ENCODE assay signal across 9 mouse cellular contexts in the genomic region with DNA sequence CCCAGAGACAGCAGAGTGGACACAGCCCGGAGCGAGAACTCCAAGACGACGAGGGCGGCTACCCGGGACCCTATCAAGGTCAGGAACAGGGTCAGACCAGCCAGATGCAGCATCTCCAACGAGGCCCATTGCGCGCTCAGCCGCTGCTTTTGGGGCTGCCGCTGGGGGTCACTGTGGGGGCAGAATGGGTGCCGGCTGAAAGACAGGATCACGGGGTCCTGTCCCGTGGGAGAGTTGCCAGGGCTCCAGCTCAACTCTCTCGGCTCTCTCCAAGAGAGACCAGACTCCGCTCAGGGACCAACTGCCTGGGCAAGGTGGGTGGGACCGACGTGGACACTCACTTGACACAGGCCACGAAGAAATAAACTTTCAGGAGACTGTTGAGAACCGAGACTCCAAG. TPM values are rescaled to one million over a fixed set of nuclear protein-coding genes. Genes with fewer than 3 reads are reported as not detected.
DNase-seq lines count a peak whose midpoint lies in the region; ATAC-seq and TF ChIP-seq lines count a peak whose summit lies in the region.
"Had no signal": no experiment of that assay in that cellular context is flagged by ENCODE, and none has a peak within 500 bp of the region (broad histone marks: within the 10 kb centered on the region; RNA-seq: fewer than 3 reads in every experiment).

No protein-coding gene starts in this region.

- no peak for ATAC-seq in cerebellum, adult (ENCODE audit: insufficient number of reproducible peaks, low FRiP score, low TSS enrichment)
- ATAC-seq in megakaryocyte progenitor cell, adult 5-6 weeks (replicated peaks; ENCODE audit: poor library complexity): peak; percentile 76

- intact Hi-C loops in left cerebral cortex, postnatal 25 days (cut with DNase I): loop anchor here (5.0 kb wide), 1 partner anchor 230 kb away; a partner anchor contains a TSS

- WGBS in small intestine, adult 2 months: 4% methylated on average over 20 of the region's 20 CpGs

- peaks cover 16% of the 10 kb centered on the region for H3K36me3 ChIP-seq in small intestine, adult 2 months (ENCODE audit: control insufficient read depth, insufficient read depth, low read length)

- TF ChIP-seq POLR2A in small intestine, adult 2 months (IDR thresholded peaks at IDR 0.05; ENCODE audit: low read depth, low read length): no peak

- peak overlapping the region; percentile 83; the same call in 1 of the 2 replicates for H3K27ac ChIP-seq in small intestine, adult 2 months (ENCODE audit: insufficient read depth, low read depth, low read length)

- H3K4me3 ChIP-seq in small intestine, adult 2 months (ENCODE audit: low read depth, low read length): peak overlapping the region; percentile 90
- H3K4me3 ChIP-seq: myocyte had no signal

- H3K27me3 ChIP-seq in small intestine, adult 2 months (ENCODE audit: control insufficient read depth, insufficient read depth, low read length): no peaks in the 10 kb centered on the region

- peak; percentile 61; the same call in 1 of the 2 replicates for TF ChIP-seq CTCF in small intestine, adult 2 months (IDR thresholded peaks at IDR 0.05; ENCODE audit: extremely low read depth, insufficient read length, insufficient replicate concordance, low read depth, low read length)

- DNase-seq in cerebellum, adult 18-20 months: peak; percentile 43 to 46
- DNase-seq in cerebellum, postnatal 14 days: peak; percentile 59 to 70
- peak; percentile 83 for DNase-seq in gastrocnemius, postnatal 10 days
- peak; percentile 71 for DNase-seq in induced T-regulatory cell, adult 2 months (ENCODE audit: low read depth)
- DNase-seq in left cerebral cortex, postnatal 25 days (ENCODE audit: low spot score in 2 of 2): peak; percentile 31 to 35

- H3K4me1 ChIP-seq in small intestine, adult 2 months (ENCODE audit: control insufficient read depth, insufficient read depth, insufficient read length, low read length): peaks cover 31% of the 10 kb centered on the region

RNA-seq across cellular contexts. Expression of a gene that starts 1.1 kb away (rescaled TPM):
- total RNA-seq in gastrocnemius, postnatal 10 days (2021): 1 to 10 TPM; 1.7 to 2.2 TPM
- under 1 TPM; 0.85 TPM for total RNA-seq in left cerebral cortex, postnatal 25 days (2021)
- 0.10 and 0.76 TPM in 2 replicates for total RNA-seq in megakaryocyte progenitor cell, adult 5-6 weeks (2015)
- 0.46 and 1.6 TPM in 2 replicates for total RNA-seq in megakaryocyte progenitor cell, adult 5-6 weeks (2017)
- 46.5 and 61.9 TPM in 2 replicates for polyA plus RNA-seq in small intestine, adult 2 months (2012; rRNA removed)

RNA-seq across cellular contexts. Expression of a gene that starts 6.3 kb away (rescaled TPM):
- total RNA-seq in gastrocnemius, postnatal 10 days (2021): 10 to 100 TPM; 10.5 to 12.8 TPM
- total RNA-seq in left cerebral cortex, postnatal 25 days (2021): 1 to 10 TPM; 3.0 to 3.2 TPM
- total RNA-seq in megakaryocyte progenitor cell, adult 5-6 weeks (2015): not detected in 2 replicates
- not detected in 2 replicates for total RNA-seq in megakaryocyte progenitor cell, adult 5-6 weeks (2017)
- polyA plus RNA-seq in small intestine, adult 2 months (2012; rRNA removed): 11.2 and 25.3 TPM in 2 replicates

RNA-seq across cellular contexts. Expression of a gene that starts 11.4 kb away (rescaled TPM):
- 1 to 10 TPM; 3.8 to 6.6 TPM for total RNA-seq in gastrocnemius, postnatal 10 days (2021)
- total RNA-seq in left cerebral cortex, postnatal 25 days (2021): 1 to 10 TPM in 1 of 2 experiments, under 1 TPM in 1; 0.96 to 1.6 TPM
- total RNA-seq in megakaryocyte progenitor cell, adult 5-6 weeks (2015): not detected in 2 replicates
- total RNA-seq in megakaryocyte progenitor cell, adult 5-6 weeks (2017): 0.07 TPM in 1 of 2 replicates, not detected in the other
- 55.3 and 108 TPM in 2 replicates for polyA plus RNA-seq in small intestine, adult 2 months (2012; rRNA removed)

RNA-seq across cellular contexts. Expression of a gene that starts 47.4 kb away (rescaled TPM):
- total RNA-seq in gastrocnemius, postnatal 10 days (2021): 10 to 100 TPM; 26.8 to 29.3 TPM
- 10 to 100 TPM; 74.6 to 75.2 TPM for total RNA-seq in left cerebral cortex, postnatal 25 days (2021)
- total RNA-seq in megakaryocyte progenitor cell, adult 5-6 weeks (2015): 7.2 and 12.8 TPM in 2 replicates
- total RNA-seq in megakaryocyte progenitor cell, adult 5-6 weeks (2017): 9.8 and 11.0 TPM in 2 replicates
- 9.7 and 17.0 TPM in 2 replicates for polyA plus RNA-seq in small intestine, adult 2 months (2012; rRNA removed)

Comparison
In these comparisons a context has a peak if more than half of its experiments do, and no peak if none do; other contexts are left out.
1. DNase-seq: peak in every context shown above with its lines; median percentile 83 in gastrocnemius, postnatal 10 days; 71 in induced T-regulatory cell, adult 2 months; 64 in cerebellum, postnatal 14 days; 44 in cerebellum, adult 18-20 months; 33 in left cerebral cortex, postnatal 25 days.